Mouse (Mus musculus): ENCODE measurements at regions not wholly inside any gene's neighbourhood (a gene's known extent, or its start where the extent isn't known, plus 50 kb on each side); places are given as distances from the start of the nearest gene placed in this dataset.

- peak; percentile 25 for DNase-seq (ENCODE audit: low spot score)
- Histone ChIP-seq H3K4me2 (ENCODE audit: low read depth, low read length) (no peak overlapping the region), H3K4me3 (ENCODE audit: low read length) (no peak overlapping the region), H3K36me3 (ENCODE audit: insufficient read depth, low read length) (no peaks in the 10 kb centered on the region), H3K27ac (no peak overlapping the region), H3K4me1 (ENCODE audit: insufficient read depth, low read length) (no peaks in the 10 kb centered on the region), H3K9ac (replicated peaks; ENCODE audit: low read length) (no peak overlapping the region), H3K9me3 (ENCODE audit: low read length) (no peaks in the 10 kb centered on the region), H3K27me3 (ENCODE audit: insufficient read depth, low read length) (no peaks in the 10 kb centered on the region)
- 69% methylated on average over 1 of the region's 1 CpGs for WGBS
- TF ChIP-seq CTCF (IDR thresholded peaks at IDR 0.05; ENCODE audit: low read depth) = no peak
- peak; percentile 80 for ATAC-seq
These were observed 457.2 kb downstream of the Kcnj3 start for GRCm38 (mm10) chr2:55892821-55893535.

GRCm38 (mm10) chr2:55920294-55920693 is 484.5 kb downstream of the Kcnj3 start:
- ATAC-seq = peak; percentile 71
- WGBS = 70% methylated on average over 1 of the region's 1 CpGs
- Histone ChIP-seq H3K9me3 (ENCODE audit: low read length) (no peaks in the 10 kb centered on the region), H3K4me1 (ENCODE audit: insufficient read depth, low read length) (no peaks in the 10 kb centered on the region), H3K27me3 (ENCODE audit: insufficient read depth, low read length) (no peaks in the 10 kb centered on the region), H3K27ac (no peak overlapping the region), H3K36me3 (ENCODE audit: insufficient read depth, low read length) (no peaks in the 10 kb centered on the region), H3K4me3 (ENCODE audit: low read length) (no peak overlapping the region), H3K4me2 (ENCODE audit: low read depth, low read length) (no peak overlapping the region), H3K9ac (replicated peaks; ENCODE audit: low read length) (no peak overlapping the region)
- DNase-seq (ENCODE audit: low spot score) = peak; percentile 75
- peak; percentile 68 for TF ChIP-seq CTCF (IDR thresholded peaks at IDR 0.05; ENCODE audit: low read depth)
